Mouse (Mus musculus) embryonic fibroblast, embryonic 13.5 days (primary cell): ENCODE measurements around the gene Pcnx3. TPM values are rescaled to one million over a fixed set of nuclear protein-coding genes. Genes with fewer than 3 reads are reported as not detected.

Experiments used
- H3K27ac ChIP-seq: 2 replicates; pipeline ENCODE4 v1.5.1; 2012; ENCODE audit warnings: low read length, control low read depth, inconsistent platforms; ENCODE audit not compliant: insufficient read depth
- H3K4me1 ChIP-seq: 2 replicates; pipeline ENCODE4 v1.6.1; 2011; ENCODE audit warnings: low read length; ENCODE audit not compliant: control insufficient read depth, insufficient read depth
- H3K4me3 ChIP-seq: 2 replicates; pipeline ENCODE4 v1.5.1; 2011; ENCODE audit warnings: mild to moderate bottlenecking, control low read depth, low read length; ENCODE audit not compliant: insufficient read depth
- CTCF ChIP-seq: IDR thresholded peaks from 2 replicates; pipeline ENCODE4 v1.5.1; 2011; ENCODE audit warnings: mild to moderate bottlenecking, control low read depth, low read length, moderate library complexity, borderline replicate concordance; ENCODE audit not compliant: insufficient read depth
- POLR2A ChIP-seq: IDR thresholded peaks from 2 replicates; pipeline ENCODE4 v1.6.1; 2011; ENCODE audit warnings: low read depth, mild to moderate bottlenecking, control low read depth, low read length, moderate library complexity
- polyA plus RNA-seq: library from polyadenylated mRNA; stranded (reverse); fragments of >200 nt; gene quantifications from 2 replicates; pipeline ENCODE4 v1.2.4, GENCODE M21; 2011; ENCODE audit warnings: low read depth; ENCODE audit not compliant: missing spikeins, insufficient read length

Pcnx3 gene
- polyA plus RNA-seq, 1 experiment = 48.4 TPM

DNA sequence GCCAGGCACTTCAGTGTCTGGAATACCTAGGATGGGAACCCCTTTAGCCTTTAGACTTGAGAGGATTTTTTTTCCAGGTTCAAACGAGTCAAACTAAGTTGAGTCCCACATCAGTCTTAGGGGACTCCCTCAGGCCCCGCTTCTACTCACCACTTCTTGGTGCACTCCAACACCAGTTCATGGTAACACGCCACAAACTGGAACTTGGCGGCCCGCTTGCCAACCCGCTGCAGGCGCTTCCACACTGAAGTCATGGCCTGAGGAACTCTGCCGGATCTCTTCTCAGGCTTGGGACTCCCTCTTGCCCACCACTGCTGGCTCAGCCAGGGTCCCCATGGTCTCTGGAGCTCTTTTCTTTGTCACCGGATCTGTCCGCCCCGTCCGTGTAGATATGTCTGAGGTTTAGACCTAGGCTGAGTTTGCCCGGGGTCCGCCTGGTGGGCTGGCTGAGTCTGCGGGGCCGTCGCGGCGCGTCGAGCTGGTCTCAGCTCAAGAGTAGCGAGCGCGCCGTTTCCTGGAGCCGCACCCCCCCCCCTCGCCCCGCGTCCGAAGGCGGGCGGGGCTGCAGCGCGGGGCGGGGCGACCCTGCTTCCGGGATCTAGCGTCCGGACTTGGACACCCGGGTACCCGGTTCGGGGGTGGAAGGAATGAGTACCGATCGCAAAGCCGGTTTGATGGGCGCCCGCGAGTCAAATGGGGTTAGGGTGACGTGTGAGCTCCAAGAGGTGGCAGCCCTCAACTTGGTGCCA, 37.2 kb upstream of the Pcnx3 start, which contains the start of gene Ehbp1l1:
Gene Ehbp1l1 (minus strand): TSS at position 551 of the 749 bp plus-strand sequence.
- peaks cover 15% of the 10 kb centered on the region; the same call in 1 of the 2 replicates for H3K4me1 ChIP-seq
- peak within 1 kb of the TSS; percentile 83 for H3K4me3 ChIP-seq
- H3K27ac ChIP-seq = peak within 1 kb of the TSS; percentile 97
- no peak for TF ChIP-seq CTCF
- TF ChIP-seq POLR2A = peak; percentile 78

DNA sequence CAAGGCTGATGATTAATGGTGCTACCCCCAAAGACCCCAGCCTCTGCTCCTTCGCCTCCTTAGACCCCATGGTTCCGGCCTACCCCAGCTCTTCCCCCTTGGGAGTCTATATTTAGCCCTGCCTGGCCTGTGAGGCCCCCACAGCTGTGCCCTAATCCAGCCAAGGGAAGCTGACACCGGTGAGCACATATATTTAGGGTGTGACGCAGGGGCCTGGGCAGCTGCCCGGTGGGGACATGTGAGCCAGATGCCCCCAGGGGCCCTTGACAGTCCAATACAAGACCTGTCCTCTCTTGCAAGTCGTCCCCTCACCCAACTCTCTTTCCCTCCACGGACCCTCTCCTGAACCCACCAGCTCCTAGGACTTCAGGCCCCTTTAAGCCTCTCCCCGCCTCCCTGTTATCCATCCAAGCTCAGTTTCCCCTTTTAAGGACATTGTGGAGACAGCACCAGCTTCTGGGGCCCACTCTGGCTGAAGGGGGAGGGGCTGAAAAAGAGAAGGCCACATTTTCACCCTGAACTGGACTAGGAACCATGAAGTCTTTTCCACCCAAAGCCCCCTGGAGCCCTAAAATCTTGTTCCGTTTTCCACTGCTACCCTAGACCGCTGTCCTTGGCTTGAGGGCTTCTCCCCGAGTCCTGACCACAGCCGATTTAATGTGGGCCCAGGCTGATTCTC, 36.5 kb upstream of the Pcnx3 start:
- Histone ChIP-seq H3K4me1 (peaks cover 13% of the 10 kb centered on the region; the same call in 1 of the 2 replicates), H3K4me3 (peak overlapping the region; percentile 83), H3K27ac (peak overlapping the region; percentile 97)
- TF ChIP-seq CTCF (no peak), POLR2A (peak; percentile 45; the same call in 1 of the 2 replicates)

DNA sequence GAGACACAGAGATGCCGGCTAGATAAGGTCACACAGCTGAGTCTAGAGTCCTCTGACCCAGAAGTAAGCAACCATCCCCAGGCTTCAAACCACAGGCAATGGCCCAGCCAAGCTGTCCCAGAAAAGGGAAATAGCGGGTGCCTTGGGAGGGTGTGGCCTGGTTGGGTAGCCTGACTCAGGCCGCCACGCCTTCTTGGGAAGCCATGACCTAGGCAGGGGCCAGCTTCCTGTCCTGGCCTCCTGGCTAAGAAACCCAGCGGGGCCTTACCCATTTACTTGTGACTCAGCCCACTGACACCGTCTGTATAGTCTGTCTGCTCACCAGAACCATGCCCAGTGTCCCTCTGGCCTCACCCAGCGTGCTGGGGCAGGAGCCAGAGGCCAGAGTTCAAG, 35.8 kb upstream of the Pcnx3 start:
- TF ChIP-seq POLR2A (peak; percentile 81), CTCF (no peak)
- Histone ChIP-seq H3K4me1 (peaks cover 13% of the 10 kb centered on the region; the same call in 1 of the 2 replicates), H3K4me3 (peak overlapping the region; percentile 83), H3K27ac (peak overlapping the region; percentile 97)

DNA sequence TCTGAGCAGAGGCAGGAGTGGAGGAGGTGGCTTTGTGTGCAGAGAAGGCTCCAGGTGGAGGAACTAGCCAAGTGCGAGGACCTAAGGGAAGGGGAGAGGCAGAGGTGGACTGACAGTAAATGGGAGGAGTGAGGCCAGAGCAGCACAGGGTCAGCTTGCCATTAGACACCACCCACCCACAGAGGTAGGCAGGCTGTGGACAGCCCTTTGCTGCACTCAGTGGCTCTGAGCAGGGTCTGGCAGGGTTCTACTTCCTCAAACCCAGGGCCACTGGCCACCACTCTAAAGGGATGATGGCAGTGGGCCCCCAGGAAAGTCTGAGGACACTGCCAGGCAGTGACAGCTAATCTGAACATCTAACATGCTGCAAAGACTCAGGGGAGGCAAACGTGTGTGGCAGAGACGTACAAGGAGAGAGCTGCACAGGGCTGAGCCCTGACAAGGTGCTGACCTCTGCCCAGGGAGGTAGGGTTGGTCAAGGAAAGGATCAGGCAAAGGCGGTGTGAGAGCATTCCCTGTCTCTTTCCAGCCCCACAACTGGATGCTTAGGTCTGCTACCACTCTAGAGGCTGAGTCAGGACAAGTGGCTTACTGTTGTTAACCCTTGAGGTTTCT, 35.3 kb upstream of the Pcnx3 start:
- no peak for TF ChIP-seq POLR2A
- TF ChIP-seq CTCF = no peak
- peaks cover 13% of the 10 kb centered on the region; the same call in 1 of the 2 replicates for H3K4me1 ChIP-seq
- peak overlapping the region; percentile 37 for H3K4me3 ChIP-seq
- peak overlapping the region; percentile 97 for H3K27ac ChIP-seq

DNA sequence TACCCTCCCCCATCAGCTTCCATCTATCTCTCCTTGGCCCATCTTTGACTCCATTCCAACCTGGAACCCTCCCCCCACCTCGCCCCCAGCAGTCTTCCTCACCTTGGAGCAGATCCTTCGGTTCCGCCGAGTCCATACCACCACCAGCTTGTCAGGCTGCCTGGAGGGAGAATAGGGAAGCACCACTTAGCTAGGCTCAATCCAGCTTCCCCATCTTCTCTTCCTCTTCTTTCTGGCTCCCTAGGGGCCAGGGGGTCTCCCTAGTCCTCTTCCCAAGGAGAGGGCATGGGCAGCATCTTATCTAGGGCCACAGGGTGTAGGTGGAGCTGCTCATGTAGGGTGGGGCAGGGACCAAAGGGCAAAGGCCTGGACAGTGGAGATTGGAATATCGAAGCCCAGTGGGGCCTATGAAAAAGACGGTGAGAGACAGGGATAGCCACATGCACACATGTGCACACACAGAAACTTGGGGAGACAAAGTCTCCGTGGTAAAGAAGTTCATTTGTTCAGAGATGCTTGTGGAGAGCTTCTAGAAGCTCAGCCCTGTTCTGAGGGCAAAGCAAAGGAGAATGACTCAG, 34.2 kb upstream of the Pcnx3 start:
- H3K27ac ChIP-seq = no peak overlapping the region
- TF ChIP-seq CTCF (no peak), POLR2A (no peak)
- H3K4me1 ChIP-seq = peaks cover 13% of the 10 kb centered on the region; the same call in 1 of the 2 replicates
- H3K4me3 ChIP-seq = no peak overlapping the region

DNA sequence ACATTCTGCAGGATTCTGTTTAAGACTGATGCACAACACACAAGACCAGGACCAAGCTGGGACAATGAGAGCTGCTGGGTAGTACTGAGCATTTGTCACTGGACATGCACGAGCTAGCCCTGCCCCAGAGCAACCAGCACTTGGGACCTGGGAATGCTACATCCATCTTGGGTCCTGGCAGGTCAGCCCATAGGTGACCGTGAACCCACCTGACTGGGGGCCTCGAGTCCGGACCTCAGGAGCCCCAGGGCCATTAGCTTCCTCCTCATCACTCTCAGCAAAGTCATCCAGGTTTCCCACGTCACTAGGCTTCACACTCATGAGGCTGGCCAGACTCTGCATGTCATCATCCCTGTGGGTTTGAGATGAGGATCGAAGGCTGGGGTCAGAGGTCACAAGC, 32.5 kb upstream of the Pcnx3 start:
- H3K4me1 ChIP-seq = peaks cover 14% of the 10 kb centered on the region; the same call in 1 of the 2 replicates
- H3K4me3 ChIP-seq = no peak overlapping the region
- no peak overlapping the region for H3K27ac ChIP-seq
- TF ChIP-seq CTCF = no peak
- no peak for TF ChIP-seq POLR2A

DNA sequence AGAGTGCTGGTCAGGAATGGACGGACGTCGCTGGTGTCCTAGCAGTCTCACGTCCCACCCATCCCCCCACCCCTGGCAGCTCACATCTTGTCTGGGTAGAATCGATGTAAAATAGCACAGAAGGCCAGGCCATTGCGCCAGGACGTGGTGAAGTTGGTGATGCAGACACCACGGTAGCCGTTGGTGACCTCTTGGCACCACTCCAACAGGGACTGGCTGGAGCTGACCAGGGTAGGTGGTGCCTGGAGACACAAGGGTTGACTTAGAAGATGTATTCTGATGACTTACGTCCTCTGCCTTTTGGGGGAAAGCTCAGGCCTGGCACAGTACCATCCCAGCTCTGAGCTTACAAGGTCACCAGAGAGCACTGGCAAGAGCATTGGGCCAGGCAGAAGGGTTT, 28.2 kb upstream of the Pcnx3 start:
- TF ChIP-seq POLR2A (no peak), CTCF (no peak)
- Histone ChIP-seq H3K27ac (no peak overlapping the region), H3K4me1 (peaks cover 14% of the 10 kb centered on the region; the same call in 1 of the 2 replicates), H3K4me3 (no peak overlapping the region)

DNA sequence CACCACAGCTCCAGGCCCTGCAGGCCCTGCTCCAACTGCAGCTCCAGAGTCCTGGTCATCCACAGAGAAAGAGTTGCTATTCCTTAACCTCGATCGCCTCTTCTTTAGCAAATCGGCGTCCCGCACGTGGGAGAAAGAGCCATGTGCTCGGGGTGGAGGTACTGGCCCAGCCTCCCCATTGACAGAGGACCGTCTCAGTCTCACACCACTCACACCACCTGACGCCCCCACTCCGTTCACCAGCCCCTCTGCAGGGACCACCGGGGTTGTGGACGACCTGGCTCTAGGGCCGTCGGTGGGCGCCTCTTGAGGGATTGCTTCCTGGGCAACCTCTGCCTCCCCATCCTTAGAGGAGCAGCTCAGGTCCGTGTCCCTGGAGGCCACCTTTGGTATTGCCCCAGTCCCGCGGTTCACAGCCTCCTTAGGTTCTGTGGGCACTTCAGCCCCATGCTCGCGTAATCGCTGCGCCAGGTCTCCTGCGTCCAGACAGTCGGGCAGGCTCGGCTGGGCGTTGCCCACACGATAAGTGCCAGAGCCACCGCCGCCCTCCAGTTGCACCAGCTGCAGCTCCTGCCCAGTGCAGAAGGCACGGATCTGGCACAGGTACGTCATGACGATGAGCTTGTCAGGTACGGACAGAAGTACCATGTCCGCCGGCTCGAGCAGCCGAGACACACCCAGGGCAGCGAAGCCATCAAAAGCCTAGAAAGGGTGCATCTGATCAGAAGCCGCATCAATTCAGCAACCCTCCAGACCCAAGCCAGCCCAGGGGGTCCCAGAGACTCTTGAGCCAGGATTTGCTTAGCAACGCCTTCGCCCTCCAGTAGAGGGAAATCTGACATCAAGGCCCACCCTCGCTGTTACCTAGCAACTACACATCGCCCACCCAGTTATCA, 27.3 kb upstream of the Pcnx3 start:
- Histone ChIP-seq H3K27ac (no peak overlapping the region), H3K4me3 (no peak overlapping the region), H3K4me1 (peaks cover 14% of the 10 kb centered on the region; the same call in 1 of the 2 replicates)
- TF ChIP-seq POLR2A = no peak
- 0 out of 2 replicates have a peak, but pooled peaks have one; percentile 0 for TF ChIP-seq CTCF
